Mouse (Mus musculus): ENCODE data around the gene Ddah2. TPM values are rescaled to one million over a fixed set of nuclear protein-coding genes. Genes with fewer than 3 reads are reported as not detected.

Ddah2 gene
- polyA plus RNA-seq, 1 experiment from 2014 or later: 290 TPM

DNA sequence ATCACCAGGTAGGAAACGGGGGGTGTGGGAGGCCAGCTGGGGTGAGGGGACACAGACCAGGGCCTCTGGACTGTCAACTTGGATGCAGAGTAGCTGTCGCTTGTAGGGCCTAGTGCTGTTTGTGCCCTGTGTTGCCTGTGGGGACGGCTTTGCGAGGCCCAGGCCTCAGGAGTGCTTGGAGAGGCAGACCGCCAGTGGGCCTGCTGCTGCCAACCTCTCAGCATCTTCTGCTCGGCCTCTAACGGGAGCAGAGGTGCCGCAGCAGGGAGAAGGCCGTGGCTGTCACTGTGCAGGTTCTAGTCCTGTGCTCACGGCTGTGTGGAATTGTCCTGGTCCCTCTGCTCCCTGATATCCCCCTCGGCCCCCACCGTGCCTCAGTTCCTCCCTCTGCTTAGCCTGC lies 37.8 kb downstream of the Ddah2 start:
- Histone ChIP-seq H3K27me3 (ENCODE audit: insufficient read depth, poor library complexity, severe bottlenecking) (no peaks in the 10 kb centered on the region), H3K9me3 (no peaks in the 10 kb centered on the region), H3K36me3 (peaks cover 93% of the 10 kb centered on the region), H3K4me3 (no peak overlapping the region), H3K4me1 (peaks cover 13% of the 10 kb centered on the region), H3K27ac (peak overlapping the region; percentile 23; the same call in 1 of the 2 replicates)
- 90% methylated on average over 12 of the region's 12 CpGs for WGBS
- DNase-seq (ENCODE audit: low spot score): no peak

DNA sequence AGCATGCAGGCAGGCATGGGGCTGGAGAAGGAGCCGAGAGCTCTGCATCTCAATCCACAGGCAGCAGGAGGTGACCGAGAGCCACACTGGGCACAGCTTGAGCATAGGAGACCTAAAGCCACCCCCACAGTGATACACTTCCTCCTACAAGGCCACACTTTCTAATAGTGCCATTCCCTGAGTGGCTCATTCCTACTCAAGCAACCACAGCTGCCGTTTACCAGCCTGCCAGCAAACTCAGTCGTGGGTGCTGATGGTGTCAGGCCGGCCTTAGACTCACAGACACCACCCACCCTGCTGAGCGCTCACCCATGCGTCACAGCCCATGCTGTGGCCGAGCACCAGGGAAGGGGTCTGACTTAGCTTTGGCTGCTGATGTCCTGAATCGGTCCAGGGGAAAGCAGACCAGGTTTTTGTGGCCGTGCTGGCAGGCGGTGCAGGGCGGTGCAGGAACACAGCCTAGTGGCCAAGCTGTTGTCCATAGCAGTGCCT lies 38.4 kb downstream of the Ddah2 start:
- DNase-seq (ENCODE audit: low spot score): no peak
- Histone ChIP-seq H3K4me3 (no peak overlapping the region), H3K27ac (no peak overlapping the region), H3K27me3 (ENCODE audit: insufficient read depth, poor library complexity, severe bottlenecking) (no peaks in the 10 kb centered on the region), H3K4me1 (peaks cover 15% of the 10 kb centered on the region), H3K9me3 (no peaks in the 10 kb centered on the region), H3K36me3 (peaks cover 93% of the 10 kb centered on the region)
- WGBS: 82% methylated on average over 12 of the region's 12 CpGs

- Histone ChIP-seq H3K4me1 (peaks cover 31% of the 10 kb centered on the region), H3K36me3 (peaks cover 90% of the 10 kb centered on the region), H3K27me3 (ENCODE audit: insufficient read depth, poor library complexity, severe bottlenecking) (no peaks in the 10 kb centered on the region), H3K27ac (peak overlapping the region; percentile 3; the same call in 1 of the 2 replicates), H3K9me3 (no peaks in the 10 kb centered on the region), H3K4me3 (no peak overlapping the region)
- 63% methylated on average over 10 of the region's 10 CpGs for WGBS
- no peak for DNase-seq (ENCODE audit: low spot score)
Measured at GRCm38 (mm10) chr17:35100196-35100765, 41.4 kb downstream of the Ddah2 start.

DNA sequence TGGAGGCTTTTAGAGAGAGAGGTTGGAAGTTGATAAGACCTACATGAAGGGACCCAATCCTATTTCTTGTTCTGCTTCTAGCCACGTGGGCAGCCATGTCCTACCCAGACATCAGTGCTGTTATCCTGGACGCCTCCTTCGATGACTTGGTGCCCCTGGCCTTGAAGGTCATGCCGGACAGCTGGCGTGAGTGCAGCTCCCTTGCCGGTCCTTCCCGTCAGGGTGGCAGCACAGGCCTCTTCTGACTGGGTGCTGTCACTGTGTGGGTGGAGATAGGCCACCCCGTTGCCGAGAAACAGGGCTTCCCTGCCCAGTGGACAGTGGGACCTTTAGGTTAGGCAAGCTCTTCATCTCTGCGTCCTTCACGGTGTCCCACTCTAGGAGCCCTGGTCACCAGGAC lies 42.3 kb downstream of the Ddah2 start:
- 85% methylated on average over 11 of the region's 11 CpGs for WGBS
- DNase-seq (ENCODE audit: low spot score): no peak
- Histone ChIP-seq H3K4me1 (peaks cover 36% of the 10 kb centered on the region), H3K36me3 (peaks cover 82% of the 10 kb centered on the region), H3K27me3 (ENCODE audit: insufficient read depth, poor library complexity, severe bottlenecking) (no peaks in the 10 kb centered on the region), H3K9me3 (no peaks in the 10 kb centered on the region), H3K4me3 (no peak overlapping the region), H3K27ac (no peak overlapping the region)

DNA sequence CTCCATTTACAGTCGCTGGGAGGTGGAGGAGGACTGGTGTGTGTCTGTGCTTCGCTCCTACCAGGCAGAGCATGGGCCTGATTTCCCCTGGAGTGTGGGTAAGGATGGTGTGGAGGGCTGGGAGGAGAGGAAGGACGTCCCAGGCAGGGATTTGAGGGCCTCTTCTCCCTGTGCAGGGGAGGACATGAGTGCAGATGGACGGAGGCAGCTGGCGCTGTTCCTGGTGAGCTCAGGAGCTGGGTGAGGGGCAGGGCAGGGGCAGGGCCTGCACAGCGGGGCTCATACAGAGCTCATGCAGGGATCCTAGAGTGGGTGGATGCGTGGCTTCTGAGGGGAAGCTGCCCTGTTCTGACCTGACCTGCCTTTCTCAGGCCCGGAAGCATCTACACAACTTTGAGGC lies 43.5 kb downstream of the Ddah2 start:
- H3K4me3 ChIP-seq: no peak overlapping the region
- no peaks in the 10 kb centered on the region for H3K27me3 ChIP-seq (ENCODE audit: insufficient read depth, poor library complexity, severe bottlenecking)
- no peak for DNase-seq (ENCODE audit: low spot score)
- peak overlapping the region; percentile 19; the same call in 1 of the 2 replicates for H3K27ac ChIP-seq
- 81% methylated on average over 8 of the region's 8 CpGs for WGBS
- H3K36me3 ChIP-seq: peaks cover 71% of the 10 kb centered on the region
- no peaks in the 10 kb centered on the region for H3K9me3 ChIP-seq
- H3K4me1 ChIP-seq: peaks cover 38% of the 10 kb centered on the region

DNA sequence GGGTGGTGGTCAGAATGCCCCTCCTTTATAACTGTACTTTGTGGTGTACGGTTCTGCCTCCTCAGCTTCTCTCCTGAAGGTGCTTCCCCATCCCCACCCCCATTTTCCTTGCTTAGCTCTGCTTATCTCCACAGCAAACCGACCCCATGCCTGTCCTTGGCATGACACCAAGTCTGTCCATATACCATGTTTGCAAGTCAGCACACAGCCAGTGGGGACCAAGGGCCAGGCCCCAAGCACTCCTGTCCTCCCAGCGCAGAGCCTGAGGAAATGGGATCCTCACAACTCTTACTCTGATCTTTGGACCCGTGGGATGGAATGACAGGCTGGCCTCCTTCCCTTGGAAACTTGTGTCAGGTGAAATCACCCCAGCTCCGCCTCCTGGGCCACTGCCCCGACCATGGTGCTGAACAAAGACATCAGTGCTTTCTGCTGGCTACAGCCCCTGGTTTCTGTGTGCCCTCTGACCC lies 44.4 kb downstream of the Ddah2 start:
- peaks cover 65% of the 10 kb centered on the region for H3K36me3 ChIP-seq
- H3K9me3 ChIP-seq: no peaks in the 10 kb centered on the region
- H3K4me3 ChIP-seq: no peak overlapping the region
- DNase-seq (ENCODE audit: low spot score): no peak
- 64% methylated on average over 6 of the region's 6 CpGs for WGBS
- H3K27ac ChIP-seq: no peak overlapping the region
- H3K4me1 ChIP-seq: peaks cover 38% of the 10 kb centered on the region
- H3K27me3 ChIP-seq (ENCODE audit: insufficient read depth, poor library complexity, severe bottlenecking): no peaks in the 10 kb centered on the region

DNA sequence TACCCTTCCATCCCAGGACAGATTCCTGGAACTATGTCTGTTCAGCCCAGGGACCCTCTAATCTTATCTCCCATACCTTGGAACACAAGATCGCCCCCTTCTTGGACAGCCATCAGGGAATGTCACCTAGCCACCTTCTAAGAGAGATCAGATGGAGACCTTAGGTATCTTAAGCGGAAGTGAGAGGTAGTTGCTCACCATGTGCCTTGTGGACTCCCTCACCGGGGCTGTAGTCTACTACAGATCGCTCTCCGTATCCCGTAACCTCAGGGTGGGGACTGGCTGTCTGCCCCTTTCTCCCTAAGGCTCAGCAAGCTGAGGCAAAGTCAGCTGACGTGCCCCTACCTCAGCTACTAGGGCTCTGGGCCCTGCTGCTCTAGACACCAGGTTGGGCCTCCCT lies 45.2 kb downstream of the Ddah2 start:
- no peaks in the 10 kb centered on the region for H3K9me3 ChIP-seq
- no peak overlapping the region for H3K4me3 ChIP-seq
- H3K27ac ChIP-seq: no peak overlapping the region; the same call in 1 of the 2 replicates
- WGBS: 84% methylated on average over 7 of the region's 7 CpGs
- no peaks in the 10 kb centered on the region for H3K27me3 ChIP-seq (ENCODE audit: insufficient read depth, poor library complexity, severe bottlenecking)
- H3K36me3 ChIP-seq: peaks cover 57% of the 10 kb centered on the region
- H3K4me1 ChIP-seq: peaks cover 38% of the 10 kb centered on the region
- DNase-seq (ENCODE audit: low spot score): no peak

GRCm38 (mm10) chr17:35104754-35105153 lies 45.9 kb downstream of the Ddah2 start:
- no peak overlapping the region for H3K27ac ChIP-seq
- no peak for DNase-seq (ENCODE audit: low spot score)
- WGBS: 58% methylated on average over 6 of the region's 6 CpGs

GRCm38 (mm10) chr17:35105740-35106389 lies 47.0 kb downstream of the Ddah2 start:
- Histone ChIP-seq H3K9me3 (no peaks in the 10 kb centered on the region), H3K4me3 (peak overlapping the region; percentile 22; the same call in 1 of the 2 replicates), H3K27ac (peak overlapping the region; percentile 69; the same call in 1 of the 2 replicates), H3K4me1 (peaks cover 27% of the 10 kb centered on the region), H3K36me3 (peaks cover 39% of the 10 kb centered on the region), H3K27me3 (ENCODE audit: insufficient read depth, poor library complexity, severe bottlenecking) (no peaks in the 10 kb centered on the region)
- DNase-seq (ENCODE audit: low spot score): no peak
- 30% methylated on average over 13 of the region's 13 CpGs for WGBS

More at GRCm38 (mm10) chr17:35104754-35105153, 45.9 kb downstream of the Ddah2 start:
- Histone ChIP-seq H3K36me3 (peaks cover 50% of the 10 kb centered on the region), H3K27me3 (ENCODE audit: insufficient read depth, poor library complexity, severe bottlenecking) (no peaks in the 10 kb centered on the region), H3K4me3 (no peak overlapping the region), H3K9me3 (no peaks in the 10 kb centered on the region), H3K4me1 (peaks cover 37% of the 10 kb centered on the region)

DNA sequence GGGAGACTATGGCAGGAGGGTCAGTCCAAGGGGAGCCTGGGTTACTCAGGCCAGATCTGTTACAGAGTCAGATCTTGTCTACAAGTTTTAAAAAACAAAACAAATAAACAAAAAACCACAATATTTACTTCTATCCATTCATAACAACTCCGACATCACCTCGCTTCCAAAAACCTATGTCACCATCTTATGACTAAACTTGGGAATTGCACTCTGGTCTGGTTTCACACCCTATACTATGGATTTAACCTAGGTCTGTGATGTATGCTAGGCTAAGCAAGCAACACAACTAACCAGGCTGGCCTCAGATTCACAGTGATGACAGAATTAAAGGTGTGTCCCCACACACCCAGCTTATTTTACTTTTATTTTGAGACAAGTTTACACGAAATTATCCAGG lies 47.7 kb downstream of the Ddah2 start:
- no peak overlapping the region for H3K4me3 ChIP-seq
- H3K4me1 ChIP-seq: peaks cover 31% of the 10 kb centered on the region
- 61% methylated on average over 3 of the region's 3 CpGs for WGBS
- H3K9me3 ChIP-seq: no peaks in the 10 kb centered on the region
- DNase-seq (ENCODE audit: low spot score): no peak
- no peak overlapping the region for H3K27ac ChIP-seq
- no peaks in the 10 kb centered on the region for H3K27me3 ChIP-seq (ENCODE audit: insufficient read depth, poor library complexity, severe bottlenecking)
- H3K36me3 ChIP-seq: peaks cover 32% of the 10 kb centered on the region

DNA sequence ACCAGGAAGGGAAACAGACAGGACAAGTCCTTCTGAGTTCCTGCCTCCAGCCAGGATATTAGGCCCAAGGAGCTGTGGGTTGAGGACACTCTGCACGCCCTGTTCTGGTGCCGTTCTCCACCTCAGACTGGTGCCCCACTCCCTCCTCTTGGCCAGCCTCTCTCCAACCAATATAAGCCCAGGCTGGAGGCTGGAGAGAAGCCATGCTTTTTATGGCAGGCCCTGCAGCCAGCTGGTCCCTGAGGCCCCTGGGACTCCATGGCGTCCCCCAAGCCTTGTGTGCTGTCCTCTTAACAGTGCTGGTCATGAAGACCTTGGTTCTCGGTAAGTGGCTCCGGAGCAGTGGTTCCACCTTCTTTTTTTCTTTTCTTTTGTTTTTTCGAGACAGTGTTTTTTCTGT lies 49.3 kb downstream of the Ddah2 start, which contains the start of gene Ly6g5c:
Gene Ly6g5c (plus strand): TSS at position 183 of the 400 bp plus-strand sequence.
- Histone ChIP-seq H3K4me3 (no peak within 1 kb of the TSS), H3K27me3 (ENCODE audit: insufficient read depth, poor library complexity, severe bottlenecking) (no peaks in the 10 kb centered on the region), H3K27ac (no peak within 1 kb of the TSS), H3K36me3 (peaks cover 17% of the 10 kb centered on the region), H3K4me1 (peaks cover 20% of the 10 kb centered on the region), H3K9me3 (no peaks in the 10 kb centered on the region)
- no peak for DNase-seq (ENCODE audit: low spot score)
- WGBS: 78% methylated on average over 6 of the region's 6 CpGs

Measured in heart, embryonic 10.5 days (tissue).